Mouse (Mus musculus) bone marrow, adult 2 months (tissue): ENCODE measurements at regions not wholly inside any gene's neighbourhood (a gene's known extent, or its start where the extent isn't known, plus 50 kb on each side); places are given as distances from the start of the nearest gene placed in this dataset.

ENCODE experiments used
- CTCF ChIP-seq: fragments of 200-500 bp; IDR thresholded peaks from 2 replicates; pipeline ENCODE4 v1.5.1; 2011; ENCODE audit warnings: low read length, control low read depth; ENCODE audit not compliant: control insufficient read depth, insufficient read depth
- POLR2A ChIP-seq: fragments of 200-500 bp; IDR thresholded peaks from 2 replicates; pipeline ENCODE4 v1.6.1; 2011; ENCODE audit warnings: low read depth, mild to moderate bottlenecking, control low read depth, low read length, borderline replicate concordance; ENCODE audit not compliant: control insufficient read depth

- TF ChIP-seq CTCF (no peak), POLR2A (no peak)
These were observed 108.0 kb downstream of the Atp23 start for GRCm38 (mm10) chr10:126793136-126793535.
